Mouse (Mus musculus) megakaryocyte, embryonic 14.5 days (primary cell): ENCODE measurements around the gene Tmem248.

Experiments used
- FLI1 ChIP-seq: IDR thresholded peaks from 2 replicates; pipeline ENCODE4 v1.6.1; 2012; ENCODE audit warnings: low read length, inconsistent platforms, mixed read lengths
- GATA1 ChIP-seq: IDR thresholded peaks from 3 replicates; pipeline ENCODE4 v1.6.1; 2012; ENCODE audit warnings: mixed read lengths, low read length, inconsistent platforms, borderline replicate concordance

- TF ChIP-seq GATA1: no peak
- TF ChIP-seq FLI1: no peak
Observed at GRCm38 (mm10) chr5:130190909-130191308, 26.0 kb upstream of the Tmem248 start.
